Mouse (Mus musculus) urinary bladder, postnatal 14 days (tissue): ENCODE results near the gene Gm10722.
A peak's percentile ranks its signal among the peaks of the same experiment; 100 is the strongest.
"Not testable (repeated sequence)": the region's sequence is repeated elsewhere in the genome, so short reads cannot be mapped to it uniquely, and the experiment has no call there.

Experiments used
- DNase-seq: peaks from one replicate; pipeline ENCODE4 v3.0.0; 2021; ENCODE audit warnings: low spot score

Gm10722 gene

DNA sequence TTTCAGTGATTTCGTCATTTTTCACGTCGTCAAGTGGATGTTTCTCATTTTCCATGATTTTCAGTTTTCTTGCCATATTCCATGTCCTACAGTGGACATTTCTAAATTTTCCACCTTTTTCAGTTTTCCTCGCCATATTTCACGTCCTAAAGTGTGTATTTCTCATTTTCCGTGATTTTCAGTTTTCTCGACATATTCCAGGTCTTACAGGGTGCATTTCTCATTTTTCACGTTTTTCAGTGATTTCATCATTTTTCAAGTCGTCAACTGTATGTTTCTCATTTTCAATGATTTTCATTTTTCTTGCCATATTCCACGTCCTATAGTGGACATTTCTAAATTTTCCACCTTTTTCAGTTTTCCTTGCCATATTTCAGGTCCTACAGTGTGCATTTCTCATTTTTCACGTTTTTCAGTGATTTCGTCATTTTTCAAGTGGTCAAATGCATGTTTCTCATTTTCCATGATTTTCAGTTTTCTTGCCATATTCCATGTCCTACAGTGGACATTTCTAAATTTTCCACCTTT lies at the start of gene Gm10722:
TSS of gene Gm10722 (plus strand) at position 478 of the 528 bp plus-strand sequence.
- not testable (repeated sequence) for DNase-seq

DNA sequence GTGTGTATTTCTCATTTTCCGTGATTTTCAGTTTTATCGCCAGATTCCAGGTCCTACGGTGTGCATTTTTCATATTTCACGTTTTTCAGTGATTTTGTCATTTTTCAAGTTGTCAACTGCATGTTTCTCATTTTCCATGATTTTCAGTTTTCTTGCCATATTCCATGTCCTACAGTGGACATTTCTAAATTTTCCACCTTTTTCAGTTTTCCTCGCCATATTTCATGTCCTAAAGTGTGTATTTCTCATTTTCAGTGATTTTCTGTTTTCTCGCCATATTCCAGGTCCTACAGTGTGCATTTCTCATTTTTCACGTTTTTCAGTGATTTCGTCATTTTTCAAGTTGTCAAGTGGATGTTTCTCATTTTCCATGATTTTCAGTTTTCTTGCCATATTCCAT lies 284 bp downstream of the Gm10722 start:
- not testable (repeated sequence) for DNase-seq

DNA sequence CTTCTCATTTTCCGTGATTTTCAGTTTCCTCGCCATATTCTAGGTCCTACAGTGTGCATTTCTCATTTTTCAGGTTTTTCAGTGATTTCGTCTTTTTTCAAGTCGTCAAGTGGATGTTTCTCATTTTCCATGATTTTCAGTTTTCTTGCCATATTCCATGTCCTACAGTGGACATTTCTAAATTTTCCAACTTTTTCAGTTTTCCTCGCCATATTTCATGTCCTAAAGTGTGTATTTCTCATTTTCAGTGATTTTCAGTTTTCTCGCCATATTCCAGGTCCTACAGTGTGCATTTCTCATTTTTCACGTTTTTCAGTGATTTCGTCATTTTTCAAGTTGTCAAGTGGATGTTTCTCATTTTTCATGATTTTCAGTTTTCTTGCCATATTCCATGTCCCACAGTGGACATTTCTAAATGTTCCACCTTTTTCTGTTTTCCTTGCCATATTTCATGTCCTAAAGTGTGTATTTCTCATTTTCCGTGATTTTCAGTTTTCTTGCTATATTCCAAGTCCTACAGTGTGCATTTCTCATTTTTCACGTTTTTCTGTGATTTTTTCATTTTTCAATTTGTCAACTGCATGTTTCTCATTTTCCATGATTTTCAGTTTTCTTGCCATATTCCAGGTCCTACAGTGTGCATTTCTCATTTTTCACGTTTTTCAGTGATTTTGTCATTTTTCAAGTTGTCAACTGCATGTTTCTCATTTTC lies 1.4 kb downstream of the Gm10722 start:
- DNase-seq: peak; percentile 97

DNA sequence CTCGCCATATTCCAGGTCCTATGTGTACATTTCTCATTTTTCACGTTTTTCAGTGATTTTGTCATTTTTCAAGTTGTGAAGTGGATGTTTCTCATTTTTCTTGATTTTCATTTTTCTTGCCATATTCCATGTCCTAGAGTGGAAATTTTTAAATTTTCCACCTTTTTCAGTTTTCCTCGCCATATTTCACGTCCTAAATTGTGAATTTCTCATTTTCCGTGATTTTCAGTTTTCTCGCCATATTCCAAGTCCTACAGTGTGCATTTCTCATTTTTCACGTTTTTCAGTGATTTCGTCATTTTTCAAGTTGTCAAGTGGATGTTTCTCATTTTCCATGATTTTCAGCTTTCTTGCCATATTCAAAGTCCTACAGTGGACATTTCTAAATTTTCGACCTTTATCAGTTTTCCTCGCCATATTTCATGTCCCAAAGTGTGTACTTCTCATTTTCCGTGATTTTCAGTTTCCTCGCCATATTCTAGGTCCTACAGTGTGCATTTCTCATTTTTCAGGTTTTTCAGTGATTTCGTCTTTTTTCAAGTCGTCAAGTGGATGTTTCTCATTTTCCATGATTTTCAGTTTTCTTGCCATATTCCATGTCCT lies 2.2 kb downstream of the Gm10722 start, which contains the start of gene Gm11168:
TSS of gene Gm11168 (plus strand) at position 553 of the 603 bp plus-strand sequence.
- DNase-seq: not testable (repeated sequence)

DNA sequence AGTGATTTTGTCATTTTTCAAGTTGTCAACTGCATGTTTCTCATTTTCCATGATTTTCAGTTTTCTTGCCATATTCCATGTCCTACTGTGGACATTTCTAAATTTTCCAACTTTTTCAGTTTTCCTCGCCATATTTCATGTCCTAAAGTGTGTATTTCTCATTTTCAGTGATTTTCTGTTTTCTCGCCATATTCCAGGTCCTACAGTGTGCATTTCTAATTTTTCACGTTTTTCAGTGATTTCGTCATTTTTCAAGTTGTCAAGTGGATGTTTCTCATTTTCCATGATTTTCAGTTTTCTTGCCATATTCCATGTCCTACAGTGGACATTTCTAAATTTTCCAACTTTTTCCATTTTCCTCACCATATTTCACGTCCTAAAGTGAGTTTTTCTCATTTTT lies 5.5 kb downstream of the Gm10722 start:
- DNase-seq: not testable (repeated sequence)

DNA sequence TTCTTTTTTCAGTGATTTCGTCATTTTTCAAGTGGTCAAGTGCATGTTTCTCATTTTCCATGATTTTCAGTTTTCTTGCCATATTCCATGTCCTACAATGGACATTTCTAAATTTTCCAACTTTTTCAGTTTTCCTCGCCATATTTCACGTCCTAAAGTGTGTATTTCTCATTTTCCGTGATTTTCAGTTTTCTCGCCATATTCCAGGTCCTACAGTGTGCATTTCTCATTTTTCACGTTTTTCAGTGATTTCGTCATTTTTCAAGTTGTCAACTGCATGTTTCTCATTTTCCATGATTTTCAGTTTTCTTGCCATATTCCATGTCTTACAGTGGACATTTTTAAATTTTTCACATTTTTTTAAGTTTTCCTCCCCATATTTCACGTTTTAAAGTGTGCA lies 5.9 kb downstream of the Gm10722 start:
- DNase-seq: peak; percentile 76

DNA sequence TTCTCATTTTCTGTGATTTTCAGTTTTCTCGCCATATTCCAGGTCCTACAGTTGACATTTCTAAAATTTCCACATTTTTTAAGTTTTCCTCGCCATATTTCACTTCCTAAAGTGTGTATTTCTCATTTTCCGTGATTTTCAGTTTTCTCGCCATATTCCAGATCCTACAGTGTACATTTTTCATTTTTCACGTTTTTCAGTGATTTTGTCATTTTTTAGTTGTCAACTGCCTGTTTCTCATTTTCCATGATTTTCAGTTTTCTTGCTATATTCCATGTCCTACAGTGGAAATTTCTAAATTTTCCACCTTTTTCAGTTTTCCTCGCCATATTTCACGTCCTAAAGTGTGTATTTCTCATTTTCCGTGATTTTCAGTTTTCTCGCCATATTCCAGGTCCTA lies 6.5 kb downstream of the Gm10722 start:
- DNase-seq: not testable (repeated sequence)

DNA sequence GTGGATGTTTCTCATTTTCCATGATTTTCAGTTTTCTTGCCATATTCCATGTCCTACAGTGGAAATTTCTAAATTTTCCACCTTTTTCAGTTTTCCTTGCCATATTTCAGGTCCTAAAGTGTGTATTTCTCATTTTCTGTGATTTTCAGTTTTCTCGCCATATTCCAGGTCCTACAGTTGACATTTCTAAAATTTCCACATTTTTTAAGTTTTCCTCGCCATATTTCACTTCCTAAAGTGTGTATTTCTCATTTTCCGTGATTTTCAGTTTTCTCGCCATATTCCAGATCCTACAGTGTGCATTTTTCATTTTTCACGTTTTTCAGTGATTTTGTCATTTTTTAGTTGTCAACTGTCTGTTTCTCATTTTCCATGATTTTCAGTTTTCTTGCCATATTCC lies 8.6 kb downstream of the Gm10722 start:
- DNase-seq: not testable (repeated sequence)

DNA sequence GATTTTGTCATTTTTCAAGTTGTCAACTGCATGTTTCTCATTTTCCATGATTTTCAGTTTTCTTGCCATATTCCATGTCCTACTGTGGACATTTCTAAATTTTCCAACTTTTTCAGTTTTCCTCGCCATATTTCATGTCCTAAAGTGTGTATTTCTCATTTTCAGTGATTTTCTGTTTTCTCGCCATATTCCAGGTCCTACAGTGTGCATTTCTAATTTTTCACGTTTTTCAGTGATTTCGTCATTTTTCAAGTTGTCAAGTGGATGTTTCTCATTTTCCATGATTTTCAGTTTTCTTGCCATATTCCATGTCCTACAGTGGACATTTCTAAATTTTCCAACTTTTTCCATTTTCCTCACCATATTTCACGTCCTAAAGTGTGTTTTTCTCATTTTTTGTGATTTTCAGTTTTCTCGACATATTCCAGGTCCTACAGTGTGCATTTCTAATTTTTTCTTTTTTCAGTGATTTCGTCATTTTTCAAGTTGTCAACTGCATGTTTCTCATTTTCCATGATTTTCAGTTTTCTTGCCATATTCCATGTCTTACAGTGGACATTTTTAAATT lies 11.4 kb downstream of the Gm10722 start:
- DNase-seq: not testable (repeated sequence)

DNA sequence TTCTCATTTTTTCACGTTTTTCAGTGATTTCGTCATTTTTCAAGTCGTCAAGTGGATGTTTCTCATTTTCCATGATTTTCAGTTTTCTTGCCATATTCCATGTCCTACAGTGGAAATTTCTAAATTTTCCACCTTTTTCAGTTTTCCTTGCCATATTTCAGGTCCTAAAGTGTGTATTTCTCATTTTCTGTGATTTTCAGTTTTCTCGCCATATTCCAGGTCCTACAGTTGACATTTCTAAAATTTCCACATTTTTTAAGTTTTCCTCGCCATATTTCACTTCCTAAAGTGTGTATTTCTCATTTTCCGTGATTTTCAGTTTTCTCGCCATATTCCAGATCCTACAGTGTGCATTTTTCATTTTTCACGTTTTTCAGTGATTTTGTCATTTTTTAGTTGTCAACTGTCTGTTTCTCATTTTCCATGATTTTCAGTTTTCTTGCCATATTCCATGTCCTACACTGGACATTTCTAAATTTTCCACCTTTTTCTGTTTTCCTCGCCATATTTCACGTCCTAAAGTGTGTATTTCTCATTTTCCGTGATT lies 12.1 kb downstream of the Gm10722 start, which contains the start of gene Gm10721:
TSS of gene Gm10721 (plus strand) at position 408 of the 547 bp plus-strand sequence.
- DNase-seq: not testable (repeated sequence)

DNA sequence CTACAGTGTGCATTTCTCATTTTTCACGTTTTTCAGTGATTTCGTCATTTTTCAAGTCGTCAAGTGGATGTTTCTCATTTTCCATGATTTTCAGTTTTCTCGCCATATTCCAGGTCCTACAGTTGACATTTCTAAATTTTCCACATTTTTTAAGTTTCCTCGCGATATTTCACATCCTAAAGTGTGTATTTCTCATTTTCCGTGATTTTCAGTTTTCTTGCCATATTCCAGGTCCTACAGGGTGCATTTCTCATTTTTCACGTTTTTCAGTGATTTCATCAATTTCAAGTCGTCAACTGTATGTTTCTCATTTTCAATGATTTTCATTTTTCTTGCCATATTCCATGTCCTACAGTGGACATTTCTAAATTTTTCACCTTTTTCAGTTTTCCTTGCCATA lies 14.6 kb downstream of the Gm10722 start, which contains the start of gene Gm10720:
TSS of gene Gm10720 (plus strand) at position 301 of the 400 bp plus-strand sequence.
- DNase-seq: not testable (repeated sequence)

DNA sequence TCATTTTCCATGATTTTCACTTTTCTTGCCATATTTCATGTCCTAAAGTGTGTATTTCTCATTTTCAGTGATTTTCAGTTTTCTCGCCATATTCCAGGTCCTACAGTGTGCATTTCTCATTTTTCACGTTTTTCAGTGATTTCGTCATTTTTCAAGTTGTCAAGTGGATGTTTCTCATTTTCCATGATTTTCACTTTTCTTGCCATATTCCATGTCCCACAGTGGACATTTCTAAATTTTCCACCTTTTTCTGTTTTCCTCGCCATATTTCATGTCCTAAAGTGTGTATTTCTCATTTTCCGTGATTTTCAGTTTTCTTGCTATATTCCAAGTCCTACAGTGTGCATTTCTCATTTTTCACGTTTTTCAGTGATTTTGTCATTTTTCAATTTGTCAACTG lies 15.2 kb downstream of the Gm10722 start:
- not testable (repeated sequence) for DNase-seq

DNA sequence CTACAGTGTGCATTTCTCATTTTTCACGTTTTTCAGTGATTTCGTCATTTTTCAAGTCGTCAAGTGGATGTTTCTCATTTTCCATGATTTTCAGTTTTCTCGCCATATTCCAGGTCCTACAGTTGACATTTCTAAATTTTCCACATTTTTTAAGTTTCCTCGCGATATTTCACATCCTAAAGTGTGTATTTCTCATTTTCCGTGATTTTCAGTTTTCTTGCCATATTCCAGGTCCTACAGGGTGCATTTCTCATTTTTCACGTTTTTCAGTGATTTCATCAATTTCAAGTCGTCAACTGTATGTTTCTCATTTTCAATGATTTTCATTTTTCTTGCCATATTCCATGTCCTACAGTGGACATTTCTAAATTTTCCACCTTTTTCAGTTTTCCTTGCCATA lies 16.4 kb downstream of the Gm10722 start, which contains the start of gene Gm10719:
TSS of gene Gm10719 (plus strand) at position 301 of the 400 bp plus-strand sequence.
- DNase-seq: not testable (repeated sequence)

DNA sequence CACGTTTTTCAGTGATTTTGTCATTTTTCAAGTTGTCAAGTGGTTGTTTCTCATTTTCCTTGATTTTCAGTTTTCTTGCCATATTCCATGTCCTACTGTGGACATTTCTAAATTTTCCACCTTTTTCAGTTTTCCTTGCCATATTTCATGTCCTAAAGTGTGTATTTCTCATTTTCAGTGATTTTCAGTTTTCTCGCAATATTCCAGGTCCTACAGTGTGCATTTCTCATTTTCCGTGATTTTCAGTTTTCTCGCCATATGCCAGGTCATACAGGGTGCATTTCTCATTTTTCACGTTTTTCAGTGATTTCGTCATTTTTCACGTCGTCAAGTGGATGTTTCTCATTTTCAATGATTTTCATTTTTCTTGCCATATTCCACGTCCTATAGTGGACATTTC lies 18.2 kb downstream of the Gm10722 start:
- DNase-seq: peak; percentile 19

DNA sequence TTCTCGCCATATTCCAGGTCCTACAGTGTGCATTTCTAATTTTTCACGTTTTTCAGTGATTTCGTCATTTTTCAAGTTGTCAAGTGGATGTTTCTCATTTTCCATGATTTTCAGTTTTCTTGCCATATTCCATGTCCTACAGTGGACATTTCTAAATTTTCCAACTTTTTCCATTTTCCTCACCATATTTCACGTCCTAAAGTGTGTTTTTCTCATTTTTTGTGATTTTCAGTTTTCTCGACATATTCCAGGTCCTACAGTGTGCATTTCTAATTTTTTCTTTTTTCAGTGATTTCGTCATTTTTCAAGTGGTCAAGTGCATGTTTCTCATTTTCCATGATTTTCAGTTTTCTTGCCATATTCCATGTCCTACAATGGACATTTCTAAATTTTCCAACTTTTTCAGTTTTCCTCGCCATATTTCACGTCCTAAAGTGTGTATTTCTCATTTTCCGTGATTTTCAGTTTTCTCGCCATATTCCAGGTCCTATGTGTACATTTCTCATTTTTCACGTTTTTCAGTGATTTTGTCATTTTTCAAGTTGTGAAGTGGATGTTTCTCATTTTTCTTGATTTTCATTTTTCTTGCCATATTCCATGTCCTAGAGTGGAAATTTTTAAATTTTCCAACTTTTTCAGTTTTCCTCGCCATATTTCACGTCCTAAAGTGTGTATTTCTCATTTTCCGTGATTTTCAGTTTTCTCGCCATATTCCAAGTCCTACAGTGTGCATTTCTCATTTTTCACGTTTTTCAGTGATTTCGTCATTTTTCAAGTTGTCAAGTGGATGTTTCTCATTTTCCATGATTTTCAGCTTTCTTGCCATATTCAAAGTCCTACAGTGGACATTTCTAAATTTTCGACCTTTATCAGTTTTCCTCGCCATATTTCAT lies 19.4 kb downstream of the Gm10722 start:
- DNase-seq: peak; percentile 66

DNA sequence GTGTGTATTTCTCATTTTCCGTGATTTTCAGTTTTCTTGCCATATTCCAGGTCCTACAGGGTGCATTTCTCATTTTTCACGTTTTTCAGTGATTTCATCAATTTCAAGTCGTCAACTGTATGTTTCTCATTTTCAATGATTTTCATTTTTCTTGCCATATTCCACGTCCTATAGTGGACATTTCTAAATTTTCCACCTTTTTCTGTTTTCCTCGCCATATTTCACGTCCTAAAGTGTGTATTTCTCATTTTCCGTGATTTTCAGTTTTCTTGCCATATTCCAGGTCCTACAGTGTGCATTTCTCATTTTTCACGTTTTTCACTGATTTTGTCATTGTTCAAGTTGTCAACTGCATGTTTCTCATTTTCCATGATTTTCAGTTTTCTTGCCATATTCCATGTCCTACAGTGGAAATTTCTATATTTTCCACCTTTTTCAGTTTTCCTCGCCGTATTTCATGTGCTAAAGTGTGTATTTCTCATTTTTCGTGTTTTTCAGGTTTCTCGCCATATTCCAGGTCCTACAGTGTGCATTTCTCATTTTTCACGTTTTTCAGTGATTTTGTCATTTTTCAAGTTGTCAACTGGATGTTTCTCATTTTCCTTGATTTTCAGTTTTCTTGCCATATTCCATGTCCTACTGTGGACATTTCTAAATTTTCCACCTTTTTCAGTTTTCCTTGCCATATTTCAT lies 21.7 kb downstream of the Gm10722 start:
- peak; percentile 69 for DNase-seq

DNA sequence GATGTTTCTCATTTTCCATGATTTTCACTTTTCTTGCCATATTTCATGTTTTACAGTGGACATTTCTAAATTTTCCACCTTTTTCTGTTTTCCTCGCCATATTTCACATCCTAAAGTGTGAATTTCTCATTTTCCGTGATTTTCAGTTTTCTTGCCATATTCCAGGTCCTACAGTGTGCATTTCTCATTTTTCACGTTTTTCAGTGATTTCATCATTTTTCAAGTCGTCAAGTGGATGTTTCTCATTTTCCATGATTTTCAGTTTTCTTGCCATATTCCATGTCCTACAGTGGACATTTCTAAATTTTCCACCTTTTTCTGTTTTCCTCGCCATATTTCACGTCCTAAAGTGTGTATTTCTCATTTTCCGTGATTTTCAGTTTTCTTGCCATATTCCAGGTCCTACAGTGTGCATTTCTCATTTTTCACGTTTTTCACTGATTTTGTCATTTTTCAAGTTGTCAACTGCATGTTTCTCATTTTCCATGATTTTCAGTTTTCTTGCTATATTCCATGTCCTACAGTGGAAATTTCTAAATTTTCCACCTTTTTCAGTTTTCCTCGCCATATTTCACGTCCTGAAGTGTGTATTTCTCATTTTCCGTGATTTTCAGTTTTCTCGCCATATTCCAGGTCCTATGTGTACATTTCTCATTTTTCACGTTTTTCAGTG lies 22.7 kb downstream of the Gm10722 start, which contains the start of gene Gm10718:
TSS of gene Gm10718 (plus strand) at position 236 of the 673 bp plus-strand sequence.
- not testable (repeated sequence) for DNase-seq

DNA sequence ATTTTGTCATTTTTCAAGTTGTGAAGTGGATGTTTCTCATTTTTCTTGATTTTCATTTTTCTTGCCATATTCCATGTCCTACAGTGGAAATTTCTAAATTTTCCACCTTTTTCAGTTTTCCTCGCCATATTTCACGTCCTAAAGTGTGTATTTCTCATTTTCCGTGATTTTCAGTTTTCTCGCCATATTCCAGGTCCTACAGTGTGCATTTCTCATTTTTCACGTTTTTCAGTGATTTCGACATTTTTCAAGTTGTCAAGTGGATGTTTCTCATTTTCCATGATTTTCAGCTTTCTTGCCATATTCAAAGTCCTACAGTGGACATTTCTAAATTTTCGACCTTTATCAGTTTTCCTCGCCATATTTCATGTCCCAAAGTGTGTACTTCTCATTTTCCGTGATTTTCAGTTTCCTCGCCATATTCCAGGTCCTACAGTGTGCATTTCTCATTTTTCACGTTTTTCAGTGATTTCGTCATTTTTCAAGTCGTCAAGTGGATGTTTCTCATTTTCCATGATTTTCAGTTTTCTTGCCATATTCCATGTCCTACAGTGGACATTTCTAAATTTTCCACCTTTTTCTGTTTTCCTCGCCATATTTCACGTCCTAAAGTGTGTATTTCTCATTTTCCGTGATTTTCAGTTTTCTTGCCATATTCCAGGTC lies 23.4 kb downstream of the Gm10722 start:
- peak; percentile 65 for DNase-seq

DNA sequence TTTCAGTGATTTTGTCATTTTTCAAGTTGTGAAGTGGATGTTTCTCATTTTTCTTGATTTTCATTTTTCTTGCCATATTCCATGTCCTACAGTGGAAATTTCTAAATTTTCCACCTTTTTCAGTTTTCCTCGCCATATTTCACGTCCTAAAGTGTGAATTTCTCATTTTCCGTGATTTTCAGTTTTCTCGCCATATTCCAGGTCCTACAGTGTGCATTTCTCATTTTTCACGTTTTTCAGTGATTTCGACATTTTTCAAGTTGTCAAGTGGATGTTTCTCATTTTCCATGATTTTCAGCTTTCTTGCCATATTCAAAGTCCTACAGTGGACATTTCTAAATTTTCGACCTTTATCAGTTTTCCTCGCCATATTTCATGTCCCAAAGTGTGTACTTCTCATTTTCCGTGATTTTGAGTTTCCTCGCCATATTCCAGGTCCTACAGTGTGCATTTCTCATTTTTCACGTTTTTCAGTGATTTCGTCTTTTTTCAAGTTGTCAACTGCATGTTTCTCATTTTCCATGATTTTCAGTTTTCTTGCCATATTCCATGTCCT lies 24.3 kb downstream of the Gm10722 start, which contains the start of gene Gm10717:
TSS of gene Gm10717 (plus strand) at position 506 of the 556 bp plus-strand sequence.
- DNase-seq: peak; percentile 53
